Mouse (Mus musculus): ENCODE results near the gene Lrrfip2.

Lrrfip2 gene

DNA sequence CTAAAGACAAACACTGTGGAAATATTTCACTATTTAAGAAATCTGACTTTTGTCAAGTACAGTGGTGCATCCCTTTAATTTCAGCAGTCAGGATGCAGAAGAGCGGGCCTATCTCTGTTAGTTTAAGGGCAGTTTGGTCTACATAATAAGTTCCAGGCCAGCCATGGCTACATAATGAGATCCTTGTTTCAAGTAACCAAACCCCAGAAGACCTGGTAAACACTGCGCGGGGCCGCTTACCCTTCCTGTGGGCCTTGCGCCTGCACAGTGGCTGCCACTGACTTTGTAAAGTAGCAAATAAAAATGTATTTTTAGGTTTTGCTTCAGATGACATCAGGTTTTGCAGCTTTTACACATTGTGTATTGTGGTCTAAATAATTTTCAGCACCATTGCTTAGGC, 106.0 kb downstream of the Lrrfip2 start:
- no peak for DNase-seq (ENCODE audit: low spot score)

DNA sequence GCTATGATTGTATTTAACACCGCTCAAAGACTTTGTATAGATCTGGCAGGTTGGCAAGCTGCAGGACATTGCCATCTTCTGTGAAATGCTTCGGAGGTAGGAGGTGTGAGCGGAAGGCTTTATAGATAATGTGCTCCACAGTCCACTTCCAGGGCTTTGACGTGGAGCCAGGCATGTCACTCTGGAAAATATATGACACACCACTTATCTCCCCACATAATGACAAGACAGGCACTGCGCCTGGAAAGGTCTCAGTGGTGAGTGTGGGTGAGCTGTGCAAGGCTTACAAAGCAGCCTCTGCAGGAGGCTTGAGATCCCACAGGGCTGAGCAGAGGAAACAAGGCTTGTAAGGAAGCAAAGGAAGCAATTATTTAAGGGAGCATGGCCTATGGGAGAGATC, 111.1 kb downstream of the Lrrfip2 start:
- DNase-seq (ENCODE audit: low spot score): no peak

DNA sequence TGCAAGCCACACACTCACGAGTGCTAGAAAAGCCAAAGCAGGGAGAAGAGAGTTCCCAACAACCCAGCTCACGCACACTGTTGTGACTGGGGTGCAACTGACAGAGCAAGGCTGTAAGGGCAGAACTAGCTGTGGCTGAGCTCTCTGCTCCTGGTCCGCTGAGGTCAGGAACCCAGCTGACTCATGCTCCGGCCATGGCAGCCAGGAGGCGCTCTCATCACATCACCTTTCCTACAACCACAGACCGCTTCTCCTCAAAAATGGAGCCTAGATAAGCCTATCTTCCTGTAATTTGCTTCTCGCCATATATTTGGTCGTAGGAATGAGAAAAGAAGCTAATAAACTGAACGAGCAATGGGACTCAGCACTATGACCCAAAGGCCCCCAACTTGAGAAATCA, 117.3 kb downstream of the Lrrfip2 start:
- no peak for DNase-seq (ENCODE audit: low spot score)

DNA sequence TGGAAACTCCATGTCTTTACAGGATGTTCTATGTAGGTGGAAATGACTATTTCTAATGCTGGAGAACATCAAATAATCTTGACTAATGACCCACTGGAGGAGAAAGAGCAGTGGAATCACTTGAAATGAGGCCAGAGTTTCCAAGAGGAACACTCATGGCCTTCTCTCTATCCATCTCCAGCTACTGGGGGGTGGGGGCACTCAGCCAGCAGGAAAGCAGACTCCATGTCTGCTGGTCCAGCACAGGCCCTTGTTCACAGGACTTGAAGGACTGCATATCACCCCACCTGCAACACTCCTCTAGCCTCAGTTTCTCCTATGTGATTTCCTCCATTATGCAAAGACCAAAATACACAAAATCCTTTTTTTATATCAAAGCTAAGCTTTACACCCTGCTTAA, 120.3 kb downstream of the Lrrfip2 start:
- no peak for DNase-seq (ENCODE audit: low spot score)

DNA sequence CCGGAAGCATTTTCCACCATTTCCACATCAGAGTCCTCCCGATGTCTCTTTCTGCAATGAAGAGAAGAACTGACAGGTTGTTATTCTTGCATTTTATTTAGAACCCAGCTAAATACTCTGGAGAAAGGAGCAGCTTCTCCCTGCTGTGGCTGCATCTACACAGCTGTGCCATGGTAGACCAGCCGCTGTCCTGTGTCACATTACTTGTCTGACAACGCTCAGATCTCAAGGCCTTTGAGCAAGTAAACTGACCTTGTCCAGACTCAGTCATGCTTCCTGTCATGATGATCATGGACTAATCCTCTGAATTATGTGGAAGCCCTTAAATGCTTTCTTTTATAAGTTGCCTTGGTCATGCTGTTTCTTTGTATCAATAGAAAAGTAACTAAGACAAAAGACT, 122.4 kb downstream of the Lrrfip2 start:
- no peak for DNase-seq (ENCODE audit: low spot score)

DNA sequence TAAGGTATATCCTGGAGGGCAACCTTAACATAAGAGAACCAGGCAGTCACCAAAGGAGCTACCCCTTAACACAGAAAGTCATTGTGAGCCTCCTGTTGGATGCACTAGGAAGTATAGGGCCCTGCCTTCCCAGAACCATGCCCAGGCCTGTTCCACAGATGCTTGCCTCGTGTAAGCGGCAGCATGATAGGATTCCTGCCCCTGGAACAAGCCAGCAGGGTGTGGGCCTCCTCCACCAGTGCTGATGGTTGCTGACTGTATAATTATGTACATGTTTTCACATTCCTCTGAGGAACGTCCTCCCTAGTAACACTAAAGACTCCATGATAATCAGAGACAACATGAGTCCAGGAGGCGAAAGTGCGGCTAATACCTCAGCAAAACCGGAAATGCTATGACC, 126.0 kb downstream of the Lrrfip2 start:
- no peak for DNase-seq (ENCODE audit: low spot score)

DNA sequence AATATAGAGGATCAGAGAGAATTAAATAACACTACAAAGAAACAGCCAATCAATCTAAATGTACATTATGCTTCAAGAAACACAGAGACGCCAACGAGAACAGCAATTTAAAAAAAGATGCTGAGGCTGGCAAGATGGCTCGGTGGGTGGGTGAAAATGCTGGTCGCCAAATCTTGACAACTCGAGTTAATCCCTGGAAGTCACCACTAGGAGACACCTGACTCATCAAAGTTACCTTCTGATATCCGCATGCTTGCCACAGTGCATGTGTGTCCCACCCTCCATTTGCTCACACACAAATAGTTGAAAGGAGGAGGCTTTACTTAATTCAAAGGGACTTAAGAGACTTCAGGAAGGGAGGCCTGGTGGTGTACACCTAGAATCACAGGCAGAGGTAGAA, 128.2 kb downstream of the Lrrfip2 start:
- no peak for DNase-seq (ENCODE audit: low spot score)

DNA sequence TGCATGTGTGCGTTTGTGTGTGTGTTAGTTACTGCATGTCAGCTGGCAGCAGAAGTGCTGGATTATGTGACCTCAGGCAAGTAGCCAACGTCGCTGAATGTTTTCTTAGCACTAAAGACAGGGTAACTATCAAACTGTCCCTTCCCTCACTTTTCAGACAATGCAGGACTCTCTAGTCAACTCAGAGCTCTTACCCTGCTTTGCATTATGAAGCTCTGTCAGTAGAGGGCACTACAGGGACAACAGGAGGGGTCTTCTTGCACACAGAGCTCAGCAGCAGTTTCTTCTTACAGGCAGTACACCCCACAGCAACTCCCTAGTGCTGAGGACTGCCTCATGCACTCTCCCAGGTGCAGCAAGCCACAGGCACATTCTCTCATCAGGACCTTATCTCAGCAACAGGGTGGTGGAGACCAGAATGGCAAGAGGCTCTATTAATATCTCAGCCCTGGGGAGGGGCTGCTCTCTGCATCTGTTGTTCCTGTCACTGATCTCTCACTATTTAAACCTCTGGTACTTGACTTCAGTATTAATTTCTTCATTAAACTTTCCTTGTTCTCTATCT, 130.4 kb downstream of the Lrrfip2 start:
- no peak for DNase-seq (ENCODE audit: low spot score)

DNA sequence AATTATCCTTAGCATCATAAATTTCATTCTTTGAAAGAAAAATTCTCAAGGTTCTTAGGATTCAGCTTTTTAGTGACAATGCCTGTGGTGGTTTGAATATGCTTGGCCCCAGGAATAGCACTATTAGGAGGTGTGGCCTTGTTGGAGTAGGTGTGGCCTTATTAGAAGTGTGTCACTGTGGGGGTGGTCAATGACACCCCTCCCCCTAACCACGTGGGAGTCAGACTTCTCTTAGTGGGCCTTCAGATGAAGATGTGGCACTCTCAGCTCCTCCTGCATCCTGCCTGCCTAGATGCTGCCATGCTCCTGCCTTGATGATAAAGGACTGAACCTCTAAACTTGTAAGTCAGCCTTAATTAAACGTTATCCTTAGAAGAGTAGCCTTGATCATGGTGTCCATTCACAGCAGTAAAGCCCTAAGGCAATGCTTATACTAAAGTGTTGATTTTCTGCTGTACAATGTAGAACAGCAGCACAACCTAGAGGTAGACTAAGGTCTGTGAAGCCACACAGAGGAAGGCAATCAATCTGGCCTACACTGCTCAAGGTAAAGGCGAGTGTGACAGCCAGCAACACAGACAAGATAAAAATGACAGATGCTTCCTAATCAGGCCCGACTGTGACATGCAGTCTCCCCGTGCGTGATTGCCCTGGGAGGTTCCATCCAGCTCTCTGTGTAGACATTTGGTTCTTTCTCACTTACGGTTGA, 134.9 kb downstream of the Lrrfip2 start:
- DNase-seq (ENCODE audit: low spot score): no peak

DNA sequence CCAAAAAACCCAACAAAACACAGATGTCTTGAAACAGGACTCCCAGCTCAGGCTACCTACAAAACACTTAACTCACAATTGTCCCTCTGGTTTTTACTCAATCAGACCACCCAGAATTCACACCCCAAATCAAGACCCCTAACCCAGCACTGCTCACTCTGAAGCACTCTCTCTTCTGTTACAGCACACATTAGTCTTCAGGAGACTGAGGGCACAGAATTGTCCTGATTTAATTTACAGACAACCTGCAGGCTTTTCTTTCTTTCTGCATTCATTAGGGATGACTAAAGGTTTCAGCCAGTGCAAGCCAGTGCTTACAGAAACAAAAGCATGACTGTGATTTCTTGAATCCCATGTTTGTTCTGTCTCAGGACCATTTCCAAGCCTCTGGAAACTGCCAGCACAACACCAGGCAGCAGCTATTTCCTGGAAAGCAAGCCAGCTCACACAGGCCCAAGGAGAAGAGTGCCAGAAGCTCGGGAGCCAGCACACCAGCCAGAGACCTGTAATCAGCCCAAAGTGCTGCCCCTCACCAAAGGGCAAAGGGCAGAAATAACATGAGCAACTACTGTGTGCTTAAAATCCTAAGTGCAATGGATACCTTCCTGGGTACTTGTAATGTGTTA, 143.1 kb downstream of the Lrrfip2 start:
- DNase-seq (ENCODE audit: low spot score): peak; percentile 41

DNA sequence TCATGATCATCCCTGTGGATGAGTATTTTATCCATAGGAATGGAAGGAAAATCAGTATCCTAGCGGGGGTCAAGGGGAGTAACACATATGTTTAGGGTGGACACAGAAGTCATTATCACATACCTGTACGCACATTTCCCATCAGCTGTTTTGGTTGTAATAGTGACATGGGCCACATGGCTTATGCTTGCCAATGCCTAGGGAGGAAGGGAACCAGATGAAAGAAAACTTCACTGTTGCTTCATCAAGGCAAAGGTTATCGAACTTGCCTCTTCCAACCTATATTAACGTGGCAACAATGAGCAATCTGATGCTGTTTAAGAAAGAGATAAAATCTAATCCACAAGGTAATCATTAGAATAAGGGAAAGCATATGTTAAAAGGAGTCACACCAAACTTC, 144.0 kb downstream of the Lrrfip2 start:
- DNase-seq (ENCODE audit: low spot score): no peak

DNA sequence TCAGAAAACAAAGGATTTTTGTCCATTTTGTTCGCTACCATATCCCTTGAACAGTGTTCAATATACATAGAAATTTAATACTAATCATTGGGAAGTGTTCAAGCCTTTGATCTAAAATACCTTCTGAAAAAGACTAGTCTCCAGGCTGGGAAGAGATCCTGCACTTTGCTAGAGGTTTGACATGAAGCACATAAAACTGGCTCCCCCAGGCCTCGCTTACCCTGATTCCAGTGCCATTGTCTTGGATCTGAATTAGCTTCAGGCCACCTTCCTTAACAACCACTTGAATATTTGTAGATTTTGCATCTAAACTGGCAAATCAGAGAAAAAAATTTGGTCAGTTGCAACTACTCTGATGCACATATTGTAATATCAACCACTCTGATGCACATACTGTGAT, 150.6 kb downstream of the Lrrfip2 start:
- DNase-seq (ENCODE audit: low spot score): no peak

DNA sequence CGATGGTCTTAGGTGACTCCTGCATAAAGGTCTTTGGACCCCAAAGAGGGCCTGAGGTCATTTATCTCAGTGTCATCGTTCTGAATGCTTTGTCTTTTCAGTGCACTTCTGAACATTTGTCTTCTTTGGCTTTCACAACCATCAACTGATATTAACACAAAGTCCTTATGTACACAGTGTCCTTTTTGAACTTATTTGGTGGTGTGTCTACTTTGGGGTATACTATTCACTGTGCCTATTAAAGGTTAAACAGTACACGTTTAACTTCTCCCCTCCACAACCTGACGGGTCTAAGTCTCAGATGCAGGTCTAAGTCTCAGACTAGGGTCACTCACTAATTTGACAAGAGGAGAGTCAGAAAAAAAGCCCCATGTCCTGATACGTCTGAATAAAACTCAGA, 153.2 kb downstream of the Lrrfip2 start:
- DNase-seq (ENCODE audit: low spot score): no peak

DNA sequence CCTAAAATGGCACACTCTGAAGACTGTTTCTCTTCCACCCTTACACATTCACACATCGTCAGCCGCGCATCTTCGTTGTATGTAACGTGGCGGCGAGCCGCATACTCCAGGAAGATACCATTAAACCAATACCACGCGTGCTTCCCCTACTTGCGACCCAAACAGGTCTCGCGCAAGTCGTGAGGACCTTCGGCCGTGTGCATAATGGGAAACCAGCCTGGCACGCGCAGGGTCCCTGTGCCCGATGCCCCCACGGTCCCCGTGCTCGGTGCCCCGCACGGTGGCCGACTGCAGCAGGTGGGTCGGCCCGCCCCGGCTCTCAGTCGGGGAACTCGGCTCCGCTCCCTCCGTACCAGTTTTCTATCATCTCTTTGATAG, 153.7 kb downstream of the Lrrfip2 start:
- DNase-seq (ENCODE audit: low spot score): no peak

DNA sequence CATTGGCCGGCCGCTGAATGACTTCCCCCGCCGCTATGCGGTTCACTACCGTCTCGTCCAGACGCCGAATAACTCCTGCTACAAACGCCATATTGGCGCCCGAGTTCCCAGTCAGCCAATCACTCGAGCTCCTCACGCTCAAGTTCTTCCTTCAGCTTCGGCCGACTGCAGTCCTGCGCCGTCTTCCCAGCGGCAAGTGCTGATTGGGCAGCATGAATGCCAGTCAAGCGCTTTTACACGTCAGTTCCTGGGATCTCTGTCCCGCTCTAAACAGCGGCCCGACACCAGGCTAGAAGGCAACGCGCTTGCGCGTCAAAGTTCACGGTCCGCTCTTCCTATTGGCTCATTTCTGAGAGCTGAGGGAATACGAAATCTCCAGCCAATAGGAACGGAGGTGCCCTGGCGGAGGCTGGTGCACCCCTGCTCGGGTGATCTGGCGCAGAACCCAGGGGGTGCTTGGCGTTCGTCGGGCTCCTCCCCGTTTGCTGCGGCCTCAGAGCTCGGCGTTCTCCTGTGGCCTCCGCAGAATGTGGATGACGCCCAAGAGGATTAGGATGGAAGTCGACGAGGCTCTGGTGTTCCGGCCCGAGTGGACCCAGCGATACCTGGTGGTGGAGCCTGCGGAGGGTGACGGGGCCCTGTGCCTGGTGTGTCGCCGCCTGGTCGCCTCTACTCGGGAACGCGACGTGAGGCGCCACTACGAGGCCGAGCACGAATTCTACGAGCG, 154.2 kb downstream of the Lrrfip2 start, which contains the start of the genes Mlh1 and Epm2aip1:
Mlh1 (minus strand) TSS at position 358 of the 727 bp plus-strand sequence.
Epm2aip1 (plus strand) TSS at position 496 of the 727 bp plus-strand sequence.
- DNase-seq (ENCODE audit: low spot score): peak; percentile 100

DNA sequence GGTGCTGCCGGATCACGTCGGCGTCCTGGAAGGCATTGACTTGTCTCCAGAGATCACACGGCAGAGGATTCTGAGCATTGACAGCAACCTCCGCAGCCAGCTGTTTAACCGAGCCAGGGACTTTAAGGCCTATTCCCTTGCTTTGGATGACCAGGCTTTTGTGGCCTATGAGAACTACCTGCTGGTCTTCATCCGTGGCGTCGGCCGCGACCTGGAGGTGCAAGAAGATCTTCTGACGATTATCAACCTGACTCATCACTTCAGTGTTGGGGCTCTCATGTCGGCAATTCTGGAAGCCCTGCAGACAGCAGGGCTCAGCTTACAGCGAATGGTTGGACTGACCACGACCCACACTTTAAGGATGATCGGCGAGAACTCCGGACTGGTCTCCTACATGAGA, 155.0 kb downstream of the Lrrfip2 start:
- DNase-seq (ENCODE audit: low spot score): no peak

DNA sequence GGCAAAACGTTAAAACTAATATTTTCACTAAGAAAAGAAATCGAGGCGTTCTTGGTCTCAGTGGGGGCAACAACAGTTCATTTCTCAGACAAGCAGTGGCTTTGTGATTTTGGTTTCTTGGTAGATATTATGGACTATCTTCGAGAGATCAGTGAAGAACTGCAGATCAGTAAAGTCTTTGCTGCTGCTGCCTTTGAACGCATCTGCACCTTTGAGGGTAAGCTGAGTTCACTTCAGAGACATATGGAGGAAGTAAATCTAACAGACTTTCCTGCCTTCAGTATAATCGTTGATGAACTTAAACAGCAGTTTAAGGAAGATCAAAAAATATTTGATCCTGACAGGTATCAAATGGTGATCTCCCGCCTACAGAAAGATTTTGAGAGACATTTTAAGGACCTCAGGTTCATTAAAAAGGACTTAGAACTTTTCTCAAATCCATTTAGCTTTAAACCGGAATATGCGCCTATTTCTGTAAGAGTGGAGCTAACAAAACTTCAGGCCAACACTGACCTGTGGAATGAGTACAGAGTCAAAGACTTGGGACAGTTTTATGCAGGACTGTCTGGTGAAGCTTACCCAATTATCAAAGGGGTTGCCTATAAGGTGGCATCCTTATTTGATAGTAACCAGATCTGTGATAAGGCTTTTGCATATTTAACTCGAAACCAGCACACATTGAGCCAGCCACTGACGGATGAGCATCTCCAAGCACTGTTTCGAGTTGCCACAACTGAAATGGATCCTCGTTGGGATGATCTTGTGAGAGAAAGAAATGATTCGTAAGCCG, 155.8 kb downstream of the Lrrfip2 start:
- DNase-seq (ENCODE audit: low spot score): no peak

DNA sequence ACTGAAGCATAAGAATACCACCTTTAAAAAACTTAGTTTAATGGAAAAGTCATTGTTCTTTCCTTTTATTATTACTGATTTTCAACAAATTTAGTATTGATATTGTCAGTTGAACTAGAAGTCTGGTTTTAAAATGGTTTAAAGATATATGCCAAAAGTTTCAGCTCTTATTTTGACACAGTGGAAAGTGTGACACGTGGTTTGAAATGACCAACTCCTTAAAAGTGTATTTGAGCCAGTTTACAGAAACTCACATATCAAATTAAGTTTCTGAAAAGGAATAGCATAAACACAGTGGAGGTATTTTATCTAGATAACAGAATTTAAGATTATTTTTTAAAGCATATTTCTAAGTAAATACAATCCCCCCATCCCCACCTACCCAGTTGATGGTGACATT, 156.6 kb downstream of the Lrrfip2 start:
- no peak for DNase-seq (ENCODE audit: low spot score)

DNA sequence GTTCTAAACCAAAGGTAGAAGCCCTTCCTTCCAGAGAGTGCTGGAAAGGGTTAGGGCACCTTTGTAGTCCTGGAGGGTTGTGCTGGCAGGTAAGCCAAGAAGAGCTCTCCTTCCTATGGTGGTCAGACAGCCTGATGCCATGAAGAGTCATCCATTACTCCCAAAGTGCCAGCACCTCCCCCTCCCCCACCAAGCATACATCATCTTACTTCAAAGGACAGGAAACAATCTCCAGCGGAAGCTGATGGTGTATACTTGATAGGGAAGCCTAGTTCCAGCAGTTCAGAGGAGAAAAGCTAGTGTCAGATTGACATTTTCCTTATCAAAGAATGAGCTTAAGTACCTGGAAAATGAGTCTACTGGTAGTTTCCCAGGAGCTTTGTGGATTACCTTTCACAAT, 157.8 kb downstream of the Lrrfip2 start:
- no peak for DNase-seq (ENCODE audit: low spot score)
